In genomic region chr13:52570276-52570675, GRCm38 (mm10) we compare ENCODE assay signal across 16 mouse cellular contexts. TPM values are rescaled to one million over a fixed set of nuclear protein-coding genes. Genes with fewer than 3 reads are reported as not detected.
DNase-seq lines count a peak whose midpoint lies in the region; ATAC-seq and TF ChIP-seq lines count a peak whose summit lies in the region.
"Had no signal": no experiment of that assay in that cellular context is flagged by ENCODE, and none has a peak within 500 bp of the region (broad histone marks: within the 10 kb centered on the region; RNA-seq: fewer than 3 reads in every experiment).

No protein-coding gene starts in this region.

- 0 out of 2 replicates have a peak, but pooled peaks cover under 1% of the 10 kb centered on the region for H3K27me3 ChIP-seq in forebrain, embryonic 13.5 days
- H3K27me3 ChIP-seq in lung, postnatal 0 days (replicated peaks; ENCODE audit: insufficient read depth, low read length): no peaks in the 10 kb centered on the region
- H3K27me3 ChIP-seq: limb, embryonic 12.5 days; neural tube, embryonic 13.5 days had no signal

- no peak overlapping the region for H3K4me2 ChIP-seq in forebrain, embryonic 13.5 days
- H3K4me2 ChIP-seq in lung, postnatal 0 days (replicated peaks; ENCODE audit: low read depth, low read length): no peak overlapping the region
- H3K4me2 ChIP-seq: limb, embryonic 12.5 days; neural tube, embryonic 13.5 days had no signal

- H3K36me3 ChIP-seq in forebrain, embryonic 13.5 days (ENCODE audit: poor library complexity, severe bottlenecking): no peaks in the 10 kb centered on the region
- H3K36me3 ChIP-seq in lung, postnatal 0 days (ENCODE audit: insufficient read depth, low read length): no peaks in the 10 kb centered on the region
- H3K36me3 ChIP-seq: limb, embryonic 12.5 days; neural tube, embryonic 13.5 days had no signal

- no peak for TF ChIP-seq CTCF in left cerebral cortex, adult 2 months (IDR thresholded peaks at IDR 0.05)
- TF ChIP-seq CTCF in lung, postnatal 0 days (IDR thresholded peaks at IDR 0.05): no peak

- ATAC-seq in forebrain, embryonic 13.5 days: no peak
- no peak for ATAC-seq in lung, postnatal 0 days
- ATAC-seq: hindbrain, postnatal 0 days had no signal

- DNase-seq in left cerebral cortex, adult 11 months (ENCODE audit: low spot score): peak; percentile 53
- DNase-seq in left cerebral cortex, postnatal 4 days: no peak
- peak; percentile 73 to 86 for DNase-seq in layer of hippocampus, adult 18-20 months (ENCODE audit: low spot score in 2 of 2)
- DNase-seq in left cerebral cortex, adult 2 months (ENCODE audit: extremely low spot score in 1 of 2, low spot score in 2 of 2): peak; percentile 42 to 69
- peak; percentile 56 to 69 for DNase-seq in right cerebral cortex, postnatal 36 days (ENCODE audit: low spot score in 2 of 2)
- DNase-seq in ovary, postnatal 36 days (ENCODE audit: low spot score): no peak
- no peak for DNase-seq in lung, postnatal 0 days (ENCODE audit: low spot score)
- DNase-seq: adrenal gland, adult 8-10 months; cerebellum, postnatal 10 days; heart, adult 2 months; retina, postnatal 1 day had no signal

- peaks cover 12% of the 10 kb centered on the region for H3K4me1 ChIP-seq in forebrain, embryonic 13.5 days
- no peaks in the 10 kb centered on the region for H3K4me1 ChIP-seq in lung, postnatal 0 days (ENCODE audit: insufficient read depth, low read depth, low read length)
- H3K4me1 ChIP-seq: limb, embryonic 12.5 days had no signal

- peak overlapping the region; percentile 16; the same call in 1 of the 2 replicates for H3K27ac ChIP-seq in left cerebral cortex, adult 2 months
- no peak overlapping the region for H3K27ac ChIP-seq in forebrain, embryonic 13.5 days
- H3K27ac ChIP-seq in lung, postnatal 0 days (ENCODE audit: low read length): no peak overlapping the region
- H3K27ac ChIP-seq: heart, adult 2 months; hindbrain, postnatal 0 days; limb, embryonic 12.5 days; neural tube, embryonic 13.5 days had no signal

- no peak for TF ChIP-seq EP300 in lung, postnatal 0 days (IDR thresholded peaks at IDR 0.05)

- no peak overlapping the region for H3K9ac ChIP-seq in forebrain, embryonic 13.5 days
- H3K9ac ChIP-seq in lung, postnatal 0 days (replicated peaks; ENCODE audit: low read depth): no peak overlapping the region
- H3K9ac ChIP-seq: limb, embryonic 12.5 days; neural tube, embryonic 13.5 days had no signal

- intact Hi-C loops in left cerebral cortex, postnatal 4 days (cut with DNase I): no loop called here
- intact Hi-C loops in left cerebral cortex, adult 2 months (cut with DNase I): loop anchor here (5.0 kb wide), 1 partner anchor 52 kb away; no protein-coding TSS in a partner anchor

- no peaks in the 10 kb centered on the region for H3K9me3 ChIP-seq in forebrain, embryonic 13.5 days (replicated peaks)
- H3K9me3 ChIP-seq in lung, postnatal 0 days (ENCODE audit: low read length): no peaks in the 10 kb centered on the region
- H3K9me3 ChIP-seq: limb, embryonic 12.5 days; neural tube, embryonic 13.5 days had no signal

- WGBS in forebrain, embryonic 13.5 days: 90% methylated on average over 9 of the region's 9 CpGs
- WGBS in lung, postnatal 0 days: 91% methylated on average over 9 of the region's 9 CpGs

- no peak overlapping the region for H3K4me3 ChIP-seq in left cerebral cortex, adult 2 months
- no peak overlapping the region for H3K4me3 ChIP-seq in forebrain, embryonic 13.5 days
- no peak overlapping the region for H3K4me3 ChIP-seq in lung, postnatal 0 days (ENCODE audit: low read depth, low read length)
- H3K4me3 ChIP-seq: erythroblast, embryonic 14.5 days; heart, adult 2 months; limb, embryonic 12.5 days; neural tube, embryonic 13.5 days had no signal

RNA-seq across cellular contexts. Expression of gene Syk, which starts 12.7 kb away (rescaled TPM):
- 1 to 10 TPM; 5.0 to 5.3 TPM for total RNA-seq in left cerebral cortex, postnatal 4 days (2021)
- total RNA-seq in layer of hippocampus, adult 18-20 months (2021): 1 to 10 TPM; 2.7 TPM
- total RNA-seq in left cerebral cortex, adult 2 months (2021): 1 to 10 TPM; 2.6 to 3.3 TPM
- polyA plus RNA-seq in forebrain, embryonic 13.5 days (2015; fragmentation: Nextera tagmentation; extraction: Ambion mirVana): 0.81 and 1.1 TPM in 2 replicates
- polyA plus RNA-seq in lung, postnatal 0 days (2015; fragmentation: Nextera tagmentation; extraction: Ambion mirVana): 4.3 and 5.5 TPM in 2 replicates

RNA-seq across cellular contexts. Expression of gene Diras2, which starts 39.2 kb away (rescaled TPM):
- 10 to 100 TPM; 77.9 to 80.1 TPM for total RNA-seq in left cerebral cortex, postnatal 4 days (2021)
- 100 to 1,000 TPM; 164 to 166 TPM for total RNA-seq in layer of hippocampus, adult 18-20 months (2021)
- 100 to 1,000 TPM; 170 to 185 TPM for total RNA-seq in left cerebral cortex, adult 2 months (2021)
- polyA plus RNA-seq in forebrain, embryonic 13.5 days (2015; fragmentation: Nextera tagmentation; extraction: Ambion mirVana): 0.77 and 0.93 TPM in 2 replicates
- polyA plus RNA-seq in lung, postnatal 0 days (2015; fragmentation: Nextera tagmentation; extraction: Ambion mirVana): 0.31 TPM in 2 replicates
- polyA plus RNA-seq: erythroblast, embryonic 14.5 days had no signal

Comparison
In these comparisons a context has a peak if more than half of its experiments do, and no peak if none do; other contexts are left out.
1. DNase-seq: peak in left cerebral cortex, adult 11 months (single experiment), layer of hippocampus, adult 18-20 months (2 of 2), left cerebral cortex, adult 2 months (2 of 2) and right cerebral cortex, postnatal 36 days (2 of 2); none in left cerebral cortex, postnatal 4 days (single experiment), ovary, postnatal 36 days (single experiment) and lung, postnatal 0 days (single experiment).